Comparison of ENCODE assay signal across 34 mouse cellular contexts in the genomic region with DNA sequence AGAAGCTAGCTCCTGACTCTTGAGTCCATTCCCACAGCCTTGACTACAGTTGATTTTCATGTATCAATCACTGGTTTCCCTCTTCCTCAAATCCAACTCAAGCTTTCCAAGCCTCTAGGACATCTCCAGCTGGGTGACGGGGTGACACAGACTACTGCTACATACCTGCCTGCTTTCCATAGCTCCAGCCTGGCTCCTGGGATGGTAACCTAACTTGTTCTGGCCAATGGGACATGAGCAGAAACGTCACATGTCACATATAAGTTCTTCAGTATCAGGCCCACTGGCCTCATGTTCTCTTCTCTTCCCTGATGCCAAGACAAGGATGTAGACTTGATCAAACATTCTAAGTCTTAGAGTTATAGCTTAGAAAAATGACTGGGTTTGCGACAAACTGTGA.
"Had no signal": no experiment of that assay in that cellular context is flagged by ENCODE, and none has a peak within 500 bp of the region (broad histone marks: within the 10 kb centered on the region; RNA-seq: fewer than 3 reads in every experiment).

No protein-coding gene starts in this region.

- H3K27me3 ChIP-seq: heart, embryonic 13.5 days; heart, embryonic 15.5 days; hindbrain, embryonic 12.5 days; hindbrain, embryonic 13.5 days; hindbrain, embryonic 15.5 days; intestine, embryonic 15.5 days; kidney, embryonic 15.5 days had no signal

- DNase-seq: heart, postnatal 14 days; heart, postnatal 36 days; heart, postnatal 4 days; kidney, adult 11 months; kidney, adult 18-20 months; kidney, adult 2 months; kidney, adult 8-10 months; kidney, adult 9 months; kidney, postnatal 10 days; kidney, postnatal 14 days; kidney, postnatal 25 days; kidney, postnatal 36 days; kidney, postnatal 4 days; layer of hippocampus, adult 9-11 months; layer of hippocampus, postnatal 36 days had no signal

- H3K9ac ChIP-seq: heart, embryonic 12.5 days; heart, embryonic 13.5 days; heart, embryonic 15.5 days; hindbrain, embryonic 12.5 days; hindbrain, embryonic 13.5 days; hindbrain, embryonic 14.5 days; hindbrain, embryonic 15.5 days; intestine, embryonic 15.5 days; kidney, embryonic 15.5 days had no signal

- H3K36me3 ChIP-seq: heart, embryonic 13.5 days; heart, embryonic 15.5 days; hindbrain, embryonic 10.5 days; hindbrain, embryonic 12.5 days; hindbrain, embryonic 13.5 days; hindbrain, embryonic 15.5 days; intestine, embryonic 15.5 days; kidney, embryonic 15.5 days had no signal

- H3K4me3 ChIP-seq: heart, embryonic 12.5 days; heart, embryonic 13.5 days; heart, embryonic 15.5 days; hindbrain, embryonic 10.5 days; hindbrain, embryonic 12.5 days; hindbrain, embryonic 13.5 days; hindbrain, embryonic 15.5 days; intestine, embryonic 15.5 days; kidney, embryonic 15.5 days; layer of hippocampus, adult 2 months; left cerebral cortex, adult 2 months had no signal

- H3K4me1 ChIP-seq: heart, embryonic 12.5 days; heart, embryonic 13.5 days; heart, embryonic 15.5 days; hindbrain, embryonic 15.5 days; intestine, embryonic 15.5 days; kidney, embryonic 15.5 days had no signal

- H3K27ac ChIP-seq: heart, embryonic 13.5 days; heart, embryonic 15.5 days; hindbrain, embryonic 10.5 days; hindbrain, embryonic 12.5 days; hindbrain, embryonic 13.5 days; hindbrain, embryonic 14.5 days; hindbrain, embryonic 15.5 days; hindbrain, postnatal 0 days; intestine, embryonic 15.5 days; kidney, embryonic 15.5 days; kidney, postnatal 0 days; layer of hippocampus, adult 2 months; left cerebral cortex, adult 2 months had no signal

- H3K4me2 ChIP-seq: heart, embryonic 11.5 days; heart, embryonic 12.5 days; heart, embryonic 13.5 days; heart, embryonic 15.5 days; hindbrain, embryonic 12.5 days; hindbrain, embryonic 13.5 days; hindbrain, embryonic 14.5 days; hindbrain, embryonic 15.5 days; intestine, embryonic 15.5 days; kidney, embryonic 15.5 days had no signal

- H3K9me3 ChIP-seq: heart, embryonic 12.5 days; heart, embryonic 13.5 days; heart, embryonic 15.5 days; hindbrain, embryonic 10.5 days; hindbrain, embryonic 12.5 days; hindbrain, embryonic 13.5 days; hindbrain, embryonic 15.5 days; intestine, embryonic 15.5 days; kidney, embryonic 15.5 days had no signal

- ATAC-seq: hindbrain, embryonic 16.5 days; hindbrain, postnatal 0 days; inflammation-experienced regulatory T-cells, adult 6 months; intestine, embryonic 15.5 days; intestine, embryonic 16.5 days; intestine, postnatal 0 days had no signal
